Mouse (Mus musculus): ENCODE measurements around the gene Ceacam18.
"Not testable (repeated sequence)": the region's sequence is repeated elsewhere in the genome, so short reads cannot be mapped to it uniquely, and the experiment has no call there.

The Ceacam18 gene

GRCm38 (mm10) chr7:43667221-43667620 is 32.7 kb downstream of the Ceacam18 start:
- not testable (repeated sequence) for DNase-seq (ENCODE audit: extremely low read depth, low read depth)

- no peak for DNase-seq (ENCODE audit: extremely low read depth, low read depth)
Measured at GRCm38 (mm10) chr7:43668582-43668981, 34.1 kb downstream of the Ceacam18 start.

GRCm38 (mm10) chr7:43671064-43671808 is 36.7 kb downstream of the Ceacam18 start:
- no peak for DNase-seq (ENCODE audit: extremely low read depth, low read depth)

GRCm38 (mm10) chr7:43671809-43672580 is 37.5 kb downstream of the Ceacam18 start, which contains the start of gene Ctu1:
Gene Ctu1 (plus strand): TSS chr7:43672016.
- DNase-seq (ENCODE audit: extremely low read depth, low read depth): peak; percentile 93

- no peak for DNase-seq (ENCODE audit: extremely low read depth, low read depth)
Measured at GRCm38 (mm10) chr7:43672581-43673260, 38.2 kb downstream of the Ceacam18 start.

GRCm38 (mm10) chr7:43675091-43675490 is 40.6 kb downstream of the Ceacam18 start:
- no peak for DNase-seq (ENCODE audit: extremely low read depth, low read depth)

GRCm38 (mm10) chr7:43678517-43678916 is 44.0 kb downstream of the Ceacam18 start:
- DNase-seq (ENCODE audit: extremely low read depth, low read depth): no peak

- DNase-seq (ENCODE audit: extremely low read depth, low read depth): no peak
Measured at GRCm38 (mm10) chr7:43680960-43681359, 46.5 kb downstream of the Ceacam18 start.

- DNase-seq (ENCODE audit: extremely low read depth, low read depth): not testable (repeated sequence)
Measured at GRCm38 (mm10) chr7:43682511-43682910, 48.0 kb downstream of the Ceacam18 start.

GRCm38 (mm10) chr7:43685088-43685487 is 50.6 kb downstream of the Ceacam18 start:
- DNase-seq (ENCODE audit: extremely low read depth, low read depth): no peak

- DNase-seq (ENCODE audit: extremely low read depth, low read depth): no peak
Measured at GRCm38 (mm10) chr7:43690118-43690517, 55.6 kb downstream of the Ceacam18 start, which contains the start of gene Klk14. Gene Klk14 (plus strand): TSS chr7:43690418.

Measured in MEL-GATA-1-ER (cell line).